ENCODE assay signal across 10 mouse cellular contexts in genomic region chr12:32896496-32896895, GRCm38 (mm10). TPM values are rescaled to one million over a fixed set of nuclear protein-coding genes. Genes with fewer than 3 reads are reported as not detected.
DNase-seq lines count a peak whose midpoint lies in the region; TF ChIP-seq lines count a peak whose summit lies in the region.
"Had no signal": no experiment of that assay in that cellular context is flagged by ENCODE, and none has a peak within 500 bp of the region (broad histone marks: within the 10 kb centered on the region; RNA-seq: fewer than 3 reads in every experiment).

No protein-coding gene starts in this region.

- intact Hi-C loops in heart, postnatal 10 days (cut with DNase I) = loop anchor here (5.0 to 10.0 kb wide), 4 partner anchors 74 to 932 kb away; partner anchors contain the start of gene Ccdc71l

- H3K4me3 ChIP-seq in layer of hippocampus, adult 2 months = peak overlapping the region; percentile 10; the same call in 1 of the 2 replicates
- H3K4me3 ChIP-seq: forebrain, embryonic 13.5 days had no signal

- no peak for DNase-seq in layer of hippocampus, adult 2 months (ENCODE audit: low spot score in 2 of 2)
- DNase-seq in layer of hippocampus, postnatal 25 days (ENCODE audit: extremely low spot score in 1 of 2, low spot score in 1 of 2) = no peak
- peak; percentile 86 for DNase-seq in gastrocnemius, adult 18-20 months (ENCODE audit: low spot score)
- DNase-seq in heart, postnatal 10 days = peak; percentile 39 to 57
- peak; percentile 29 to 36 for DNase-seq in right cerebral cortex, postnatal 36 days (ENCODE audit: low spot score in 2 of 2)
- no peak for DNase-seq in adrenal gland, adult 2 months
- no peak for DNase-seq in natural killer cell, adult 2 months (ENCODE audit: low spot score in 2 of 2)
- DNase-seq: kidney, adult 18-20 months; liver, postnatal 0 days had no signal

- H3K27ac ChIP-seq in layer of hippocampus, adult 2 months = peak overlapping the region; percentile 87
- H3K27ac ChIP-seq: forebrain, embryonic 13.5 days had no signal

- no peak for TF ChIP-seq CTCF in layer of hippocampus, adult 2 months (conservative IDR thresholded peaks at IDR 0.05)

RNA-seq across cellular contexts. Expression of gene Sypl, which starts 57.2 kb away (rescaled TPM):
- total RNA-seq in layer of hippocampus, adult 2 months (2021) = 10 to 100 TPM; 44.1 to 46.0 TPM
- 10 to 100 TPM; 41.2 to 44.4 TPM for total RNA-seq in layer of hippocampus, postnatal 25 days (2021)
- total RNA-seq in gastrocnemius, adult 18-20 months (2021) = 100 to 1,000 TPM; 168 to 201 TPM
- 10 to 100 TPM; 83.4 to 89.9 TPM for total RNA-seq in heart, postnatal 10 days (2021)
- total RNA-seq in adrenal gland, adult 2 months (2021) = 100 to 1,000 TPM; 109 to 117 TPM
- 27.4 and 41.4 TPM in 2 replicates for polyA plus RNA-seq in adrenal gland, adult 2 months (2012; rRNA removed)

Comparison
In these comparisons a context has a peak if more than half of its experiments do, and no peak if none do; other contexts are left out.
1. DNase-seq: peak in gastrocnemius, adult 18-20 months (single experiment), heart, postnatal 10 days (2 of 2) and right cerebral cortex, postnatal 36 days (2 of 2); none in layer of hippocampus, adult 2 months (0 of 2), layer of hippocampus, postnatal 25 days (0 of 2), adrenal gland, adult 2 months (single experiment) and natural killer cell, adult 2 months (0 of 2).